Mouse (Mus musculus): ENCODE measurements around the gene Ogn. TPM values are rescaled to one million over a fixed set of nuclear protein-coding genes. Genes with fewer than 3 reads are reported as not detected.

Ogn gene
- 0.45 and 0.61 TPM in 2 replicates for polyA plus RNA-seq (2012; rRNA removed)

DNA sequence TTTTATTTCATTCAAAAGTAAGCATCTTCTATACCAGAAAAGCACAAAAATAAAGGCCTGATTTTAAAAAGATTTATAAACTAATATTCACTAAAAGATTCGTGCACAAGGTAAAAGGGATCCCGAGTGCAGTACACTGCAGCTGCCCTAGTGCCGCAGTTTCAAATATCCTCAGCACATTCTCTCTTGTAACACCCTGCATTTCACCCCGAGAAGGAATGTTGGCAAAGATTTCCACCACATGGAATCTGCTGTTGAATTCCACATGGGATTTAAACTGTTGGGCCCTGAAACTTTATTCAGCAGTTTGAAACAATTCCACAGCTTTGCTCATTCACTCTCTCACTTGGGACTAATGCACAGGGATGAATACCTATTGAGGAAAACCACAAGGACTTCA is at the start of gene Ogn:
Gene Ogn (plus strand): TSS at position 333 of the 400 bp plus-strand sequence.
- no peaks in the 10 kb centered on the region for H3K36me3 ChIP-seq (ENCODE audit: control insufficient read depth, insufficient read depth, low read length)
- no peak for TF ChIP-seq CTCF (IDR thresholded peaks at IDR 0.05; ENCODE audit: extremely low read depth, insufficient read depth, insufficient read length, insufficient replicate concordance)
- TF ChIP-seq POLR2A (IDR thresholded peaks at IDR 0.05; ENCODE audit: low read depth, low read length), result no peak
- no peak within 1 kb of the TSS for H3K4me3 ChIP-seq (ENCODE audit: extremely low read depth, insufficient read depth, insufficient read length)
- WGBS, result 91% methylated on average over 4 of the region's 4 CpGs
- no peak for DNase-seq (ENCODE audit: low read depth in 1 of 2, low spot score in 2 of 2)
- no peak within 1 kb of the TSS for H3K27ac ChIP-seq (ENCODE audit: insufficient read depth, low read length)
- H3K4me1 ChIP-seq (ENCODE audit: control insufficient read depth, insufficient read depth, insufficient read length), result no peaks in the 10 kb centered on the region
- no peaks in the 10 kb centered on the region for H3K27me3 ChIP-seq (ENCODE audit: control insufficient read depth, insufficient read depth, low read length)

DNA sequence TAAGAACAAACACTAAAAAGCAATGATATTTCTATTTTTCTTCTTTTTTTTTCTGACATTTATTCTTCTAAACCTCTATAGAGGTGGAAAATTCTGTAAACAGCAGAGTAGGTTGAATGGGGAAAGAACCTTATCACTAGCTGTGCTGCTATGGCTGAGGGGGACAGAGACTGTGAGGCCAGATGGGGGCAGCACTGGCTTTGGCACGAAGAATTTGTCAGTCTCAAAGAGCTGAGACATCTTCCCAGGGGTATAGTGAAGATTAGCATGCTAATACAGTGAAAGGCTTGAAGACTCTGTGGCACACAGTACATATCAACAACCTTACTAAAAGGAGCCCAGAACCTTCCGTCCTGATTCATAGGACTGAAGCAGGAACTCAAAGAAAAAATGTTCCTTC is 48.7 kb upstream of the Ogn start:
- H3K36me3 ChIP-seq (ENCODE audit: control insufficient read depth, insufficient read depth, low read length), result no peaks in the 10 kb centered on the region
- no peak for DNase-seq (ENCODE audit: low read depth in 1 of 2, low spot score in 2 of 2)
- H3K4me3 ChIP-seq (ENCODE audit: extremely low read depth, insufficient read depth, insufficient read length), result no peak overlapping the region
- TF ChIP-seq POLR2A (IDR thresholded peaks at IDR 0.05; ENCODE audit: low read depth, low read length), result no peak
- no peak for TF ChIP-seq CTCF (IDR thresholded peaks at IDR 0.05; ENCODE audit: extremely low read depth, insufficient read depth, insufficient read length, insufficient replicate concordance)
- H3K4me1 ChIP-seq (ENCODE audit: control insufficient read depth, insufficient read depth, insufficient read length), result no peaks in the 10 kb centered on the region
- H3K27ac ChIP-seq (ENCODE audit: insufficient read depth, low read length), result no peak overlapping the region
- 56% methylated on average over 2 of the region's 2 CpGs for WGBS
- H3K27me3 ChIP-seq (ENCODE audit: control insufficient read depth, insufficient read depth, low read length), result no peaks in the 10 kb centered on the region

DNA sequence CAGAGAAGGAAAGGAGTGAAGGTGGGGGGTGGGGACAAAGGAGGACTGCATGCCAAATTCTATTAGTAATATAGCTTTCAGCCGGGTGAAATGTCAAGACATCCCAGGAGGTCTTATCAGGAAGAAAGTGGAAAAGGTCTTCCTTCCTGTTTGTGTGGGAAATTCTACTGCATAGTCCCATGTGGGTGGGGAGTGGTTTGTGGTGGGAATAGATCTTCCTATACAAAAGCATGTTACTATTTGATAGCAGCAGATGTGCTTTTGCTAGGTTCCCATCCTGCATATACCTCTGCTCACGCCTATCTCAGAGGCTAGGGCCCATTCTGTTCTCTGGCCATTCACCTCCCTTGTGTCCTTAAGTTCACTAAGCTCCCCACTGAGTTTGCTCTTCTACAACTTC is 47.0 kb upstream of the Ogn start:
- 32% methylated on average over 2 of the region's 2 CpGs for WGBS
- Histone ChIP-seq H3K27me3 (ENCODE audit: control insufficient read depth, insufficient read depth, low read length) (no peaks in the 10 kb centered on the region), H3K36me3 (ENCODE audit: control insufficient read depth, insufficient read depth, low read length) (no peaks in the 10 kb centered on the region), H3K27ac (ENCODE audit: insufficient read depth, low read length) (no peak overlapping the region), H3K4me3 (ENCODE audit: extremely low read depth, insufficient read depth, insufficient read length) (no peak overlapping the region), H3K4me1 (ENCODE audit: control insufficient read depth, insufficient read depth, insufficient read length) (no peaks in the 10 kb centered on the region)
- TF ChIP-seq CTCF (IDR thresholded peaks at IDR 0.05; ENCODE audit: extremely low read depth, insufficient read depth, insufficient read length, insufficient replicate concordance) (no peak), POLR2A (IDR thresholded peaks at IDR 0.05; ENCODE audit: low read depth, low read length) (no peak)
- DNase-seq (ENCODE audit: low read depth in 1 of 2, low spot score in 2 of 2), result no peak

DNA sequence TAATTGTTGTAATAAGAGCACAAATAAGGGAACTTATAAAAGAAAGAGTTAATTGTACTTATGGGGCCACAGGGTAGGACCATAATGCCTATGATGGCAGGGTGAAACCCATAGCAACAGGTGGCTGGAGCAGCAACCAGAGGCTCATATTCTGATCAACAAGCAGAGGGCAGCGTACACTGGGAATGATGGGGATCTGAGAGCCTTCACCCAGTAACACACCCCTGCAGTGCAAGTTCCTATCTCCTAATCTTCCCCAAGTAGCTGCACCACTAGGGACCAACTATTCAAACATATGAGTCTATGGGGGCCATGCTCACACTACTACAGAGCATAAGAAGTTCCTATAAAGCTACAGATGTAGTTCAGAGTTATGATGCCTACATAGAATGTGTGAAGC is 43.5 kb upstream of the Ogn start:
- no peak for TF ChIP-seq POLR2A (IDR thresholded peaks at IDR 0.05; ENCODE audit: low read depth, low read length)
- TF ChIP-seq CTCF (IDR thresholded peaks at IDR 0.05; ENCODE audit: extremely low read depth, insufficient read depth, insufficient read length, insufficient replicate concordance), result no peak
- no peaks in the 10 kb centered on the region for H3K27me3 ChIP-seq (ENCODE audit: control insufficient read depth, insufficient read depth, low read length)
- WGBS, result 88% methylated on average over 1 of the region's 1 CpGs
- H3K4me3 ChIP-seq (ENCODE audit: extremely low read depth, insufficient read depth, insufficient read length), result no peak overlapping the region
- DNase-seq (ENCODE audit: low read depth in 1 of 2, low spot score in 2 of 2), result no peak
- no peak overlapping the region for H3K27ac ChIP-seq (ENCODE audit: insufficient read depth, low read length)
- no peaks in the 10 kb centered on the region for H3K36me3 ChIP-seq (ENCODE audit: control insufficient read depth, insufficient read depth, low read length)
- no peaks in the 10 kb centered on the region for H3K4me1 ChIP-seq (ENCODE audit: control insufficient read depth, insufficient read depth, insufficient read length)

DNA sequence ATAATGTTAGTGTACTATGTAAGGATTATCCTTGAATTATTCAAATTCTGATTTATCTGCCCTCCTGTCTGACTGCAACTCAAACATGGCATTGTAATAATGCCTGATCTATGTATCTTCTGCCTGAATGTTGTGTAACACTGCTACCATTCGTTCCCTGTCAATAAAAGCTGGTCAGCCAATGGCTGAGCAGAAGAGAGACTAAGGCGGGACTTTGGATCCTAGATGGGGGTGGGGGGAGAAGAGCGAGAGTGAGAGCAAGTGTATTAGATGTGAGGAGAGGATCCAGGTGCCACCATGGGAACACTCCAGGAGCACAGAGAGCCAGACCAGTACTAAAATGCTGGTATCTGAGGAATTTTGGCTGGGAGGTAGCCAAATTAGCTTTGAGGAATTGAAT is 37.5 kb upstream of the Ogn start:
- Histone ChIP-seq H3K36me3 (ENCODE audit: control insufficient read depth, insufficient read depth, low read length) (no peaks in the 10 kb centered on the region), H3K27ac (ENCODE audit: insufficient read depth, low read length) (no peak overlapping the region), H3K27me3 (ENCODE audit: control insufficient read depth, insufficient read depth, low read length) (no peaks in the 10 kb centered on the region), H3K4me1 (ENCODE audit: control insufficient read depth, insufficient read depth, insufficient read length) (no peaks in the 10 kb centered on the region), H3K4me3 (ENCODE audit: extremely low read depth, insufficient read depth, insufficient read length) (no peak overlapping the region)
- TF ChIP-seq POLR2A (IDR thresholded peaks at IDR 0.05; ENCODE audit: low read depth, low read length) (no peak), CTCF (IDR thresholded peaks at IDR 0.05; ENCODE audit: extremely low read depth, insufficient read depth, insufficient read length, insufficient replicate concordance) (no peak)
- no peak for DNase-seq (ENCODE audit: low read depth in 1 of 2, low spot score in 2 of 2)
- WGBS, result 94% methylated on average over 3 of the region's 3 CpGs

DNA sequence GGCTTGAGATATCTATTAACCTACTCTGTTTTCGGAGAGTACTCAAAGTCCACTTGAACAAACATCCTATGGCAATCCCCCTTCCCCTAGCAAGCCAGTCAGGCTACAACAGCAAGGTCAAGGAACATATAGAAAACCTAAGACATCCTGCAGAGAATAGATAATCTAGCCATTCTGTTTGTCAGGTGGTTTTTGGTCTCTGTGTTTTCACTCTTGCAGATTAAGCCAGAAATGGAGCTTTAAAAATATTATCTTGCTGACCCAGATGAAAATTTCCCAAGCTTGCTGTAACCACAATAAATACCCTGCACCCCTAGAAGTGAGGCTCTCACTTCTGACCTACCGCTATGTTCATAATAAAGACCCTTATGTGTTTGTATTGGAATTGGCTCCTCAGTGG is 36.4 kb upstream of the Ogn start:
- 84% methylated on average over 2 of the region's 2 CpGs for WGBS
- no peak overlapping the region for H3K27ac ChIP-seq (ENCODE audit: insufficient read depth, low read length)
- H3K4me3 ChIP-seq (ENCODE audit: extremely low read depth, insufficient read depth, insufficient read length), result no peak overlapping the region

DNA sequence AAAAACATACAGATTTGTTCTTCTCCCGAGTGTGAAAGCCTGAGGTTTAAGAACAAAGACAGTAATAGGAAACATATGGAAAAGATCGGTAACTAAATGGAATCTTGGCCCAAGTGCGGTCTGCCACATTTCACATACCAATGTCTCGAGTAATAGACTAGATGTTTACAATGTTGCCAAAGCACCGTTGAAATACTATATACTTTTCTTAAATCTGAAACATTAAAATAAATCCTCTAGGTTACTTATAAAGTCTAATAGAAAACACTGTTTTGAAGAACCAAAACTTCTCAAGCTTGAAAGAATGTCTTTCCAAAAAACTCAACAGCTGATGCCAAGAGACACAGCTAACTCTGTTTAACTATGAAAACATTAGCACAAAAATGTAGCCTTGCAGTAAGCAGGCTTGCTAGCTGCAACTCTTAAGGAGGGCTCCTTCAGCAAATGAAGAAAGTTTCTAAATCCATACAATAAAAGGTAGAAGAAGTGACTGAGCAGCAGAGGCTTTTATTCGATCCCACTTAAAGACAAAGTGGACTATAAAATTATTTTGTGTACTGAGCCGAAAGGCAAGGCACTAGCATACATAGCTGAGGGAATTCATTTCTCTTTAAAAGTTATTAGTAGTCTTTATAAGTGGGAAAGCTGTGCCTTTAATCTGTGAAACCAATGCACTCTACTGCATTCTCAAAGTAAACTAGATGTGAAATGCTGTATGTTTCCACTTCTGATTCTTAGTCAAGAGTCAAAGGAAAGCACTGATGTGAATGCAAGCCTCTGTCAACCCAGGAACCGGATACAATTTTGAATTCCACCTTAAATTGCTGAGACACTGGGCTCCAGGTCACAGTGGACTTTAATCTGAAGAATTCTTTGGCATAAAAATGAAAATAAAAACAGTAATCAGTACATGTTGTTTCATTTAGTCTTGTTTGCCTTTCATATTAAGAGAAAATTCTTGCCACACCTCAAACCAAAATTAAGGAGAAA is 26.0 kb upstream of the Ogn start, which contains the start of gene Omd:
Gene Omd (plus strand): TSS at position 922 of the 990 bp plus-strand sequence.
- H3K27me3 ChIP-seq (ENCODE audit: control insufficient read depth, insufficient read depth, low read length), result no peaks in the 10 kb centered on the region
- no peak within 1 kb of the TSS for H3K4me3 ChIP-seq (ENCODE audit: extremely low read depth, insufficient read depth, insufficient read length)
- no peak for DNase-seq (ENCODE audit: low read depth in 1 of 2, low spot score in 2 of 2)
- H3K36me3 ChIP-seq (ENCODE audit: control insufficient read depth, insufficient read depth, low read length), result no peaks in the 10 kb centered on the region
- no peak within 1 kb of the TSS for H3K27ac ChIP-seq (ENCODE audit: insufficient read depth, low read length)
- TF ChIP-seq CTCF (IDR thresholded peaks at IDR 0.05; ENCODE audit: extremely low read depth, insufficient read depth, insufficient read length, insufficient replicate concordance) (no peak), POLR2A (IDR thresholded peaks at IDR 0.05; ENCODE audit: low read depth, low read length) (no peak)
- 86% methylated on average over 8 of the region's 8 CpGs for WGBS
- H3K4me1 ChIP-seq (ENCODE audit: control insufficient read depth, insufficient read depth, insufficient read length), result no peaks in the 10 kb centered on the region

More for the DNA sequence above, 36.4 kb upstream of the Ogn start:
- TF ChIP-seq POLR2A (IDR thresholded peaks at IDR 0.05; ENCODE audit: low read depth, low read length) (no peak), CTCF (IDR thresholded peaks at IDR 0.05; ENCODE audit: extremely low read depth, insufficient read depth, insufficient read length, insufficient replicate concordance) (no peak)
- Histone ChIP-seq H3K27me3 (ENCODE audit: control insufficient read depth, insufficient read depth, low read length) (no peaks in the 10 kb centered on the region), H3K4me1 (ENCODE audit: control insufficient read depth, insufficient read depth, insufficient read length) (no peaks in the 10 kb centered on the region), H3K36me3 (ENCODE audit: control insufficient read depth, insufficient read depth, low read length) (no peaks in the 10 kb centered on the region)
- DNase-seq (ENCODE audit: low read depth in 1 of 2, low spot score in 2 of 2), result no peak

All from spleen, adult 2 months (tissue).